Mouse (Mus musculus) adrenal gland, postnatal 14 days (tissue): ENCODE measurements around the gene Ugt8a. TPM values are rescaled to one million over a fixed set of nuclear protein-coding genes. Genes with fewer than 3 reads are reported as not detected.
A peak's percentile ranks its signal among the peaks of the same experiment; 100 is the strongest.

Experiments used
- DNase-seq: peaks from one replicate; pipeline ENCODE4 v3.0.0; 2021; ENCODE audit warnings: mixed read lengths
- total RNA-seq: library from RNA; stranded (reverse); gene quantifications from 2 replicates; pipeline ENCODE4 v1.2.3, GENCODE M21; 2021

Ugt8a gene
- total RNA-seq, 1 experiment from 2014 or later = 0.11 TPM

GRCm38 (mm10) chr3:125869873-125870272, 68.5 kb downstream of the Ugt8a start:
- DNase-seq = no peak

- no peak for DNase-seq
Observed at GRCm38 (mm10) chr3:125861601-125862000, 76.8 kb downstream of the Ugt8a start.

GRCm38 (mm10) chr3:125849163-125849872, 89.1 kb downstream of the Ugt8a start:
- peak; percentile 38 for DNase-seq

GRCm38 (mm10) chr3:125828051-125828450, 110.4 kb downstream of the Ugt8a start:
- DNase-seq = no peak

DNA sequence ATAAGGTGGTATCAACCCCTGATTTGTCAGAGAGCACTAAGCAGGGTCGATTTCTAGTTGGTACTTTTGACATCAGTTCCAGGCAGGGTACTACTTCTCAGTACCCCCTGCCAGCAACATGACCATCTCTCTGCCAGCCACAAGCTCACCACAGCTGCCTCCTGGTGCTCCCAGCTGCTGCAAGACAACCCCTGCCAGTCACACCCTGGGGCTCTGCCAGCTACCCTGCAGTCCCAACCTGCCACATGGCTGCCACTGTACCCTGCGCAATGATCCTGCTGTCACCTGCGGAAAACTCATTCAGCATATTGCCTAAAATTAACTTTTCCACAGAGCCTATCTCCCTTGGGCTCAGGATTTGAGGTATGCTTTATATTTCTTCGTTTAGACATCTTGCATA, 111.2 kb downstream of the Ugt8a start:
- DNase-seq = peak; percentile 5

DNA sequence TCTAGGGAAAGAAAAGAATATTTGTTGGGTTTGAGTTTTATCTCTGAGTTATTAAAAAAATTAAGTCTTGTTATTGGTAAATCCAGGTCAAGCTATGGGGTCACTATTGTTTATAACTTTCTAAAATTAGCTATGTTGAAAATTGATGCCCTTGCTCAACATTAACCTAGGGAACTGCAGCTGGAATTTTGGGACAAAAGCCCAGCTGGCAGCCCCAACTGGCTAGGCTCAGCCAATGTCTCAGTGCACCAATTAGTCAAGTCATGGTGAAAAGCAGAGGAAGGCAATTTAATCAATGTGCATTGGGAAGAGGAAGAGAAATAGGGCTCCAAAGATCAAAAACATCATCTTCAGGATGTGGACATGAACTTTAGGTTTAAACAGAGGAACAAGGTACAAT, 118.7 kb downstream of the Ugt8a start:
- DNase-seq = peak; percentile 48
